ENCODE assay signal across 10 mouse cellular contexts in genomic region chr13:36035528-36035927, GRCm38 (mm10).
"Had no signal": no experiment of that assay in that cellular context is flagged by ENCODE, and none has a peak within 500 bp of the region (broad histone marks: within the 10 kb centered on the region; RNA-seq: fewer than 3 reads in every experiment).

No protein-coding gene starts in this region.

- DNase-seq: kidney, postnatal 25 days; lung, postnatal 36 days; right cerebral cortex, adult 18-20 months; right cerebral cortex, postnatal 25 days; thymus, postnatal 36 days had no signal

- H3K27ac ChIP-seq: left cerebral cortex, adult 2 months; limb, embryonic 10.5 days; midbrain, embryonic 13.5 days; neural tube, embryonic 15.5 days had no signal

- ATAC-seq: midbrain, embryonic 13.5 days had no signal

- H3K27me3 ChIP-seq: midbrain, embryonic 13.5 days; neural tube, embryonic 15.5 days had no signal

- H3K4me3 ChIP-seq: left cerebral cortex, adult 2 months; limb, embryonic 10.5 days; midbrain, embryonic 13.5 days; myocyte; neural tube, embryonic 15.5 days had no signal

- H3K9me3 ChIP-seq: limb, embryonic 10.5 days; midbrain, embryonic 13.5 days; neural tube, embryonic 15.5 days had no signal

- H3K9ac ChIP-seq: midbrain, embryonic 13.5 days; neural tube, embryonic 15.5 days had no signal

- H3K36me3 ChIP-seq: limb, embryonic 10.5 days; midbrain, embryonic 13.5 days; neural tube, embryonic 15.5 days had no signal

- H3K4me1 ChIP-seq: limb, embryonic 10.5 days; midbrain, embryonic 13.5 days; neural tube, embryonic 15.5 days had no signal

- H3K4me2 ChIP-seq: midbrain, embryonic 13.5 days; neural tube, embryonic 15.5 days had no signal
